Mouse (Mus musculus) gonadal fat pad, adult 2 months (tissue): Measurements from ENCODE around the gene Stmn3. TPM values are rescaled to one million over a fixed set of nuclear protein-coding genes. Genes with fewer than 3 reads are reported as not detected.

Experiments
- DNase-seq: peaks from one replicate; pipeline ENCODE4 v3.0.0-alpha.2; 2012; ENCODE audit warnings: low read depth
- polyA plus RNA-seq: library from polyadenylated mRNA; depleted of rRNA; stranded (reverse); fragments of >200 nt; gene quantifications from 2 replicates; pipeline ENCODE4 v1.2.3, GENCODE M21; 2012; rRNA removed

Gene Stmn3
- polyA plus RNA-seq, 1 experiment = 0.12 TPM

DNA sequence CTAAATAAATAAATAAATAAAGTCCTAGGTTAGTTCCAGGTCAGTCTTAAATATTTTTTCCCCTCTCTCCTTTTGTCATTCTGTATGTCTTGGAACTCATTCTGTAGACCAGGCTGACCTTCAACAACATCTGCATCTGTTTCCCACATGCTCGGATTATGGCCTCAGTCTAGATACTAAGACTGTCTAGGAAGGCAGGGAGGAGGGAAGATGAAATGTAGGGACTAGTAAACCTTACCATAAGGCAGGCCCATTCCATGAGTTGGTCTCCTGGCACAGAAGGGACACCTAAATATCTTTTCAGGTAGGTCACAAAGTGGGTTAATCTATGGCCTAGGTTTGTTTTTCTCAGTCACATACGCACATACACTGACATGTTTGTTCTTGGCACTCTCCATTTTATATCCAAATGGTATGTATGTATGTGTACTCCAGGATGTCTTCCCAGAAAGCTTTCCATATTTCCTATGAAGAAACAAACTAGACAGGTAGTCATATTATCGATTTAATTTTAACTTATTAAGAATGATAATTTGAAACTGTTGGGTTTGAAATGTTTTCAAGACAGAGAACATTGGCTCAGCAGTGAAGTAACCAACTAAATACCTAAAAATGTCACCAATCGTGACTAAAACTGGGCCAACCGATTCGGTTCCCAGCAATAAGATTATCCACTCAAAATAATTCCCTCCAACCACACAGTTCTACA is 27.5 kb downstream of the Stmn3 start:
- no peak for DNase-seq

DNA sequence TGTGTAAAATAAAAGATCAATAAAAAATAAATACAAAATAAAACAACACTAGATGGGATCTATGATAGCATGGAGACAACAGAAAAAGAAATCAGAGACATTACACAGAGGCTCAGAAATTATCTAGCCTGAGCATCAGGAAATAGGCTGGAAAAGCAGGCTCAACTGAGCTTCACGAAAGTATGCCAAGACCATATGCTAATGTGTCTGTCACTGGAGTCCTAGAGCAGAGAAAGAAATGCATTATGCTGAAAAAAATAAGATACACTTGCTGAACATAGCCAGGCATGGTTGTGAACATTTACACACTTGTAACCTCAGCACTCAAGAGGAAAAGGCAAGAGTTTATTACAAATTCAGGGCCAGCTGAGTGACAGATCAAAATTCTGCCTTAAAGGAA is 34.3 kb downstream of the Stmn3 start:
- DNase-seq = no peak

DNA sequence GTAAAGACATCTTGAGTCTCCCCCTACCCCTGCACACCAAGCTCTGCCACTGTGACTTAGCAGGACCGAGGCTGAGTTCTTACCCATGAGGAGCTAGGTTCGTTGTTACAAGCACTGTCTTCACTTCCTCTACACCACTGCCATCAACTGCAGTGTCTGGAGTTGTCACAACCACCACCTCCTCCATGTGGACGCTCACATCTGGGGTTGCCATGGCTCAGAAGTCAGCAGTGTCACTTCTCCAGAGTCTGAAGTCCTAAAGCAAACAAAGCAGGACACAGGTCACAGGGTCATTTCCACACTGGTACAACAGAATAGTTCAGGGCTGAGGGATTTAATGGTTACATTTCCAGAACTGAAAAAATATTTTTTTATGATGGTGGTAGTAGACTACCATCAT is 36.4 kb downstream of the Stmn3 start:
- no peak for DNase-seq

DNA sequence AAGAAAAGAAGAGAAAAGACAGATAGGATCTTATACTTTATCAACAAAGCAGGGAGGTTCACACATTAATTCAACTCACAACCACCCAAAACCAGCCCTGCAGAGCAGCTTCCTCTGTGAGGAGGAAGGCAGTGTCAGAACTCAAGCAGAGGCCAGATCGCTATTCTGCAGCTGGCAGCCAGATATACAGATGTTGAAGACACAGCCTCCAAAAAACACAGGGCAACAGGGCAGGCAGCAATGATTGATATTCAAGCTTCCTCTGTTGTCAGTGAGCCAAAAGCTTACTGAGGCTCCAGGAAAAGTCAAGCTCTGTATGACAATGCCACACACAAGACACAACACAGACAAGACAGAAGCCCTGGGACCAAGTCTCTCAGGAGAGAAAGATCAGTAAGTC is 37.5 kb downstream of the Stmn3 start:
- DNase-seq = no peak

DNA sequence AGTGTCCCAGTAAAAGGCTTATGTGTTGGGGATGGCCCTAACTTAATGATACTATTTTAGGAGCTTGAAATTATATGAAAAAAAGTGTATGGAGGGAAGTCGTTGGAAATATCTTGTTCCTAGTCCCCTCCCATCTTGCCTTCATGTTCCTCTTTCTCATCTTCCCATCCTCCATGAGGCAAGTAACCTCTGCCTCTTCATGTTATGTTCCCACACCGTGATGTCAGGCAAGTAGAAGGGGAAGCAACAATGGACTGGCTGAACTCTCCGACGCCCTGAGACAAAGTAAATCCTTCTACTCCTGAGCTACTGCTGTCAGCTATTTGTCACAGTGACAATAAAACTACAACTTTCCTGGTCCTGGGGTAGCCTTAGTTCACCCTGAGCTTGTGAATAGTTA is 39.7 kb downstream of the Stmn3 start:
- no peak for DNase-seq

DNA sequence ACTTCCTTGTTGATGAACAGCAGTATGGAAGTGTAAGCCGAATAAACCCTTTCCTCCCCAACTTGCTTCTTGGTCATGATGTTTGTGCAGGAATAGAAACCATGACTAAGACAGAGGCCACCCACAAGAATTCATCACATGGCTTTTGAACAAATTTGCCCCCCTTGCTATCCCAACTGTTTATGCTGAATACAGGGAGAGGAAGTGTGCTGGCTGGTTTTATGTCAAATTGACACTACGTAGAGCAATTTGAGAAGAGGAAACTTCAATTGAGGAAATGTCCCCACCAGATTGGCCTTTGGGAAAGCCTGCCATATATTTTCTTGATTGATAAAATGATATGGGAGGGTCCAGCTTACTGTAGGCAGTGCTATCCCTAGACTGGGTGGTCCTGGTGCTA is 40.5 kb downstream of the Stmn3 start:
- DNase-seq = no peak

DNA sequence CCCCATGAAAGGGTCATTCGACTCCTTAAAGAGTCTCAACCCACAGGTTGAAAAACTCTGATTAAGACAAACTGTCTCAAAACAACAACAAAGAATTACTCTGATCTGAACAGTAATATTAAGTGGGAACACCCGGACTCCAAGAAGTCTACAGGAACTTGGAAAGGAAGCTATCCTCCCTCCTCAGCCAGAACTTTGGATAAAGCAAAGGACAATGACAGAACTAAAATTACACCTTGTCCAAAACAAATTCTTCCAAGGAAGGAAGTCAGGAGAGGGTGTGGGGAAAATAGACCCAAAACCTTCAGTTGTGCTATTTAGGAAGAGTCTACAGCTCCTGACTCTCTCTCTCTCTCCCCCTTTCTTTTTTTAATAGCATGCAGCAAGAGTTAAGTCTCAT is 42.2 kb downstream of the Stmn3 start:
- no peak for DNase-seq

DNA sequence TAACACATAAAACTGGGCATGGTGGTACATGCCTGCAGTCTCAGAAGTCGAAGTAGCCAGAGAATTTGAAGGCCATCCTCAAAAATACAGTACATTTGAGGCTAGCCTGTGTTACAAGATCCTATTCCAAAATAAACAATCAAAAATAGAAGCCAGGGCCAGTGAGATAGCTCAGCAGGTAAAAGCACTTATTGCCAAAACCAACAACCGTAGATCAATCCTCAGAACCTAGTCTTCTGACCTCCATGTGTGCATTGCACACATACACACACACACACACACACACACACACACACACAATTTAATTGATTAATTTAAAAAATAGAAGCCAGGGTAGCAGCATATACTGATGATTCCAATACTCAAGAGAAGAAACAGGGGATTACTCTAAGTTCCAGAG is 47.5 kb downstream of the Stmn3 start:
- no peak for DNase-seq

Other genes starting within 250 kb of the Stmn3 start
- 0.07 and 0.13 TPM in 2 replicates for gene Kcnq2, start 179.2 kb downstream of the Stmn3 start, polyA plus RNA-seq
- 0.78 TPM in 1 of 2 replicates, not detected in the other for gene Eef1a2, start 157.5 kb downstream of the Stmn3 start, polyA plus RNA-seq
- 96.9 and 106 TPM in 2 replicates for gene Ppdpf, start 127.3 kb downstream of the Stmn3 start, polyA plus RNA-seq
- gene Ptk6, start 111.7 kb downstream of the Stmn3 start, polyA plus RNA-seq = 0.05 and 0.10 TPM in 2 replicates
- 0.81 and 1.2 TPM in 2 replicates for gene Srms, start 101.3 kb downstream of the Stmn3 start, polyA plus RNA-seq
- 1.8 and 2.7 TPM in 2 replicates for gene Fndc11, start 94.5 kb downstream of the Stmn3 start, polyA plus RNA-seq
- gene Helz2, start 72.5 kb downstream of the Stmn3 start, polyA plus RNA-seq = 12.1 and 15.8 TPM in 2 replicates
- gene Gmeb2, start 26.5 kb downstream of the Stmn3 start, polyA plus RNA-seq = 13.5 and 14.6 TPM in 2 replicates
- gene Rtel1, start 5.2 kb upstream of the Stmn3 start, polyA plus RNA-seq = 43.5 and 57.6 TPM in 2 replicates
- 35.0 and 35.7 TPM in 2 replicates for gene Zgpat, start 50.4 kb upstream of the Stmn3 start, polyA plus RNA-seq
- gene Arfrp1, start 50.9 kb upstream of the Stmn3 start, polyA plus RNA-seq = 33.4 and 37.9 TPM in 2 replicates
- 38.2 and 50.2 TPM in 2 replicates for gene Lime1, start 65.6 kb upstream of the Stmn3 start, polyA plus RNA-seq
- 9.3 and 9.9 TPM in 2 replicates for gene Zbtb46, start 144.9 kb upstream of the Stmn3 start, polyA plus RNA-seq
- gene Abhd16b, start 178.7 kb upstream of the Stmn3 start, polyA plus RNA-seq = 0.67 and 0.73 TPM in 2 replicates
- 49.7 and 55.1 TPM in 2 replicates for gene Tpd52l2, start 182.6 kb upstream of the Stmn3 start, polyA plus RNA-seq
- 74.5 and 95.2 TPM in 2 replicates for gene Dnajc5, start 206.0 kb upstream of the Stmn3 start, polyA plus RNA-seq